8 mouse cellular contexts compared by ENCODE assay signal in the genomic region with DNA sequence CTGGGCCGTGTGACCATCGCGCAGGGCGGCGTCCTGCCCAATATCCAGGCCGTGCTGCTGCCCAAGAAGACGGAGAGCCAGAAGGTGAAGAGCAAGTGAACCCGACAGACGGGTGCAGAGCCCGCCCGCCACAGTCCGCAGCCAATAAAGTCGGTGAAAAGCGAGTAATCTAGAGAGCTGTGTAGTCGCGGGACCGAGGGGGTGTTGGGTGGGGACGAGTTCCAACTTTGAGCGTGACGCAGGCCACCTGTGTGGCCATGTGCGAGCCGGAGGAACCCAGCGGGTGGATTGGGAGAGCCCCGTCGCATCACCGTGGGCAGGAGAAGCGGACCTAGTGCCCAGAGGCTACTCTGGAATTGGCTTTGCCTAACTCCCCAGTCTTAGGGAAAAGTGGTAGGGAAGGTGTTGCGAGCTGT. TPM values are rescaled to one million over a fixed set of nuclear protein-coding genes. Genes with fewer than 3 reads are reported as not detected.
DNase-seq lines count a peak whose midpoint lies in the region; ATAC-seq lines count a peak whose summit lies in the region.

No protein-coding gene starts in this region.

- H3K4me3 ChIP-seq in embryonic facial prominence, embryonic 10.5 days, result peak overlapping the region; percentile 88
- peak overlapping the region; percentile 78 for H3K4me3 ChIP-seq in heart, embryonic 15.5 days
- peak overlapping the region; percentile 74 for H3K4me3 ChIP-seq in limb, embryonic 10.5 days

- no peak for DNase-seq in cerebellum, adult 8-10 months
- DNase-seq in embryonic facial prominence, embryonic 10.5 days (ENCODE audit: low spot score), result peak; percentile 44
- DNase-seq in limb, embryonic 10.5 days (ENCODE audit: low spot score), result peak; percentile 56
- peak; percentile 57 to 81 for DNase-seq in spleen, postnatal 4 days (ENCODE audit: low spot score in 2 of 2)

- no peaks in the 10 kb centered on the region for H3K27me3 ChIP-seq in embryonic facial prominence, embryonic 10.5 days (replicated peaks; ENCODE audit: low read depth, poor library complexity, severe bottlenecking)
- no peaks in the 10 kb centered on the region for H3K27me3 ChIP-seq in heart, embryonic 15.5 days
- H3K27me3 ChIP-seq in limb, embryonic 10.5 days (ENCODE audit: low read depth, poor library complexity, severe bottlenecking), result no peaks in the 10 kb centered on the region

- peaks cover 28% of the 10 kb centered on the region for H3K4me1 ChIP-seq in embryonic facial prominence, embryonic 10.5 days
- H3K4me1 ChIP-seq in heart, embryonic 15.5 days (replicated peaks), result peaks cover 24% of the 10 kb centered on the region
- peaks cover 35% of the 10 kb centered on the region for H3K4me1 ChIP-seq in limb, embryonic 10.5 days

- peaks cover 38% of the 10 kb centered on the region for H3K36me3 ChIP-seq in embryonic facial prominence, embryonic 10.5 days (replicated peaks)
- H3K36me3 ChIP-seq in heart, embryonic 15.5 days, result peaks cover 16% of the 10 kb centered on the region
- peaks cover 31% of the 10 kb centered on the region for H3K36me3 ChIP-seq in limb, embryonic 10.5 days

- peak overlapping the region; percentile 72 for H3K9ac ChIP-seq in heart, embryonic 15.5 days

- no peaks in the 10 kb centered on the region for H3K9me3 ChIP-seq in embryonic facial prominence, embryonic 10.5 days
- H3K9me3 ChIP-seq in heart, embryonic 15.5 days (replicated peaks), result no peaks in the 10 kb centered on the region
- no peaks in the 10 kb centered on the region for H3K9me3 ChIP-seq in limb, embryonic 10.5 days (replicated peaks)

- H3K4me2 ChIP-seq in heart, embryonic 15.5 days, result peak overlapping the region; percentile 94

- H3K27ac ChIP-seq in embryonic facial prominence, embryonic 10.5 days (replicated peaks), result peak overlapping the region; percentile 84
- peak overlapping the region; percentile 64 for H3K27ac ChIP-seq in heart, embryonic 15.5 days
- H3K27ac ChIP-seq in limb, embryonic 10.5 days, result peak overlapping the region; percentile 85

- WGBS in embryonic facial prominence, embryonic 10.5 days, result under 1% methylated on average over 28 of the region's 28 CpGs
- under 1% methylated on average over 28 of the region's 28 CpGs for WGBS in heart, embryonic 15.5 days
- under 1% methylated on average over 28 of the region's 28 CpGs for WGBS in limb, embryonic 10.5 days

- peak; percentile 3; the same call in 1 of the 2 replicates for ATAC-seq in cerebellum, adult (ENCODE audit: insufficient number of reproducible peaks, low FRiP score, low TSS enrichment)
- ATAC-seq in CD4-positive, CD25-positive, alpha-beta regulatory T cell, adult 4 months, result peak; percentile 9
- ATAC-seq in heart, embryonic 15.5 days (replicated peaks; ENCODE audit: insufficient number of reproducible peaks, insufficient read depth, low FRiP score, low read depth), result 0 out of 2 replicates have a peak, but pooled peaks have one; percentile 2
- peak; percentile 12 for ATAC-seq in megakaryocyte-erythroid progenitor cell, adult 5-6 weeks (replicated peaks; ENCODE audit: low FRiP score, low TSS enrichment, poor library complexity, severe bottlenecking)

RNA-seq across cellular contexts. Expression of a gene that starts 0.6 kb away (rescaled TPM):
- polyA plus RNA-seq in CD4-positive, CD25-positive, alpha-beta regulatory T cell, adult 4 months (2017; shearing (Covaris generic)), result 10 to 100 TPM; 73.4 to 92.2 TPM
- polyA plus RNA-seq in embryonic facial prominence, embryonic 10.5 days (2016; fragmentation: Nextera tagmentation; extraction: Ambion mirVana), result 86.6 and 91.3 TPM in 2 replicates
- polyA plus RNA-seq in heart, embryonic 15.5 days (2015; fragmentation: Nextera tagmentation; extraction: Ambion mirVana), result 75.6 and 76.8 TPM in 2 replicates
- polyA plus RNA-seq in limb, embryonic 10.5 days (2016; fragmentation: Nextera tagmentation; extraction: Ambion mirVana), result 74.8 and 75.6 TPM in 2 replicates
- 38.7 and 39.4 TPM in 2 replicates for total RNA-seq in megakaryocyte-erythroid progenitor cell, adult 5-6 weeks (2014; fragmentation: Nextera tagmentation)
- 43.2 and 73.2 TPM in 2 replicates for total RNA-seq in megakaryocyte-erythroid progenitor cell, adult 5-6 weeks (2017)

RNA-seq across cellular contexts. Expression of a gene that starts 4.4 kb away (rescaled TPM):
- 1 to 10 TPM; 1.0 to 1.7 TPM for polyA plus RNA-seq in CD4-positive, CD25-positive, alpha-beta regulatory T cell, adult 4 months (2017; shearing (Covaris generic))
- polyA plus RNA-seq in embryonic facial prominence, embryonic 10.5 days (2016; fragmentation: Nextera tagmentation; extraction: Ambion mirVana), result 0.47 and 0.64 TPM in 2 replicates
- polyA plus RNA-seq in heart, embryonic 15.5 days (2015; fragmentation: Nextera tagmentation; extraction: Ambion mirVana), result 0.21 and 0.25 TPM in 2 replicates
- 0.65 and 0.68 TPM in 2 replicates for polyA plus RNA-seq in limb, embryonic 10.5 days (2016; fragmentation: Nextera tagmentation; extraction: Ambion mirVana)
- total RNA-seq in megakaryocyte-erythroid progenitor cell, adult 5-6 weeks (2014; fragmentation: Nextera tagmentation), result 28.8 and 33.6 TPM in 2 replicates
- 19.2 and 39.0 TPM in 2 replicates for total RNA-seq in megakaryocyte-erythroid progenitor cell, adult 5-6 weeks (2017)

RNA-seq across cellular contexts. Expression of a gene that starts 18.8 kb away (rescaled TPM):
- polyA plus RNA-seq in CD4-positive, CD25-positive, alpha-beta regulatory T cell, adult 4 months (2017; shearing (Covaris generic)), result 1 to 10 TPM; 2.1 to 5.2 TPM
- polyA plus RNA-seq in embryonic facial prominence, embryonic 10.5 days (2016; fragmentation: Nextera tagmentation; extraction: Ambion mirVana), result 1.3 and 2.1 TPM in 2 replicates
- polyA plus RNA-seq in heart, embryonic 15.5 days (2015; fragmentation: Nextera tagmentation; extraction: Ambion mirVana), result 1.3 and 1.9 TPM in 2 replicates
- polyA plus RNA-seq in limb, embryonic 10.5 days (2016; fragmentation: Nextera tagmentation; extraction: Ambion mirVana), result 1.3 and 1.4 TPM in 2 replicates
- 0.96 and 1.2 TPM in 2 replicates for total RNA-seq in megakaryocyte-erythroid progenitor cell, adult 5-6 weeks (2014; fragmentation: Nextera tagmentation)
- total RNA-seq in megakaryocyte-erythroid progenitor cell, adult 5-6 weeks (2017), result 1.0 and 2.5 TPM in 2 replicates

RNA-seq across cellular contexts. Expression of a gene that starts 19.4 kb away (rescaled TPM):
- polyA plus RNA-seq in CD4-positive, CD25-positive, alpha-beta regulatory T cell, adult 4 months (2017; shearing (Covaris generic)), result 10 to 100 TPM; 58.3 to 63.6 TPM
- 163 and 165 TPM in 2 replicates for polyA plus RNA-seq in embryonic facial prominence, embryonic 10.5 days (2016; fragmentation: Nextera tagmentation; extraction: Ambion mirVana)
- polyA plus RNA-seq in heart, embryonic 15.5 days (2015; fragmentation: Nextera tagmentation; extraction: Ambion mirVana), result 60.4 and 66.9 TPM in 2 replicates
- 164 and 168 TPM in 2 replicates for polyA plus RNA-seq in limb, embryonic 10.5 days (2016; fragmentation: Nextera tagmentation; extraction: Ambion mirVana)
- 122 and 137 TPM in 2 replicates for total RNA-seq in megakaryocyte-erythroid progenitor cell, adult 5-6 weeks (2014; fragmentation: Nextera tagmentation)
- 57.0 and 70.7 TPM in 2 replicates for total RNA-seq in megakaryocyte-erythroid progenitor cell, adult 5-6 weeks (2017)

RNA-seq across cellular contexts. Expression of a gene that starts 26.6 kb away (rescaled TPM):
- polyA plus RNA-seq in CD4-positive, CD25-positive, alpha-beta regulatory T cell, adult 4 months (2017; shearing (Covaris generic)), result not detected
- not detected in 2 replicates for polyA plus RNA-seq in embryonic facial prominence, embryonic 10.5 days (2016; fragmentation: Nextera tagmentation; extraction: Ambion mirVana)
- polyA plus RNA-seq in heart, embryonic 15.5 days (2015; fragmentation: Nextera tagmentation; extraction: Ambion mirVana), result 0.30 TPM in 1 of 2 replicates, not detected in the other
- polyA plus RNA-seq in limb, embryonic 10.5 days (2016; fragmentation: Nextera tagmentation; extraction: Ambion mirVana), result not detected in 2 replicates
- 1.1 TPM in 1 of 2 replicates, not detected in the other for total RNA-seq in megakaryocyte-erythroid progenitor cell, adult 5-6 weeks (2014; fragmentation: Nextera tagmentation)
- total RNA-seq in megakaryocyte-erythroid progenitor cell, adult 5-6 weeks (2017), result 1.2 TPM in 1 of 2 replicates, not detected in the other
